Mouse (Mus musculus): ENCODE data around the gene Gm10944. TPM values are rescaled to one million over a fixed set of nuclear protein-coding genes. Genes with fewer than 3 reads are reported as not detected.

Gene Gm10944
- polyA plus RNA-seq, 1 experiment from 2014 or later, result not detected

DNA sequence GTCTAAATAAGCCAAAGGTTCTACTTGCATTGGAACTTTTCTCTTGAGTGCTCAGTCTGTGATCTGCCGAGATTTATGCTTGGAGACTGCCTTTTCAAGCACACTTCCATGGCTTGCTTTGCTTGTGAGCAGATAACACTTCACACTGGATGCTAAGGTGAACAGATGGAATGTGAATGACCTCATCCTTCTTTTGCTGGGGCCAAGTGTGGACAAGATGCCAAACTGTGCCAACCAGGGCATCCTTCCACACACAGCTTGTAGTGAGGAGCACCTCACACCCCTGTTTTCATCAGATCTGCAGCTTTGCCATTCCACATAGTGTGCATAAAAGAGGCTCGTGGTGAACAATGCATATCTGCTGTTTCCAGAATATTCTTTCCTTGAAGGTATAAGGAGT lies 29.7 kb downstream of the Gm10944 start:
- no peaks in the 10 kb centered on the region for H3K27me3 ChIP-seq
- no peaks in the 10 kb centered on the region for H3K4me1 ChIP-seq (replicated peaks)
- H3K9me3 ChIP-seq, result no peaks in the 10 kb centered on the region
- no peak overlapping the region for H3K27ac ChIP-seq
- 78% methylated on average over 2 of the region's 2 CpGs for WGBS
- no peak overlapping the region for H3K4me3 ChIP-seq (replicated peaks)
- H3K36me3 ChIP-seq, result no peaks in the 10 kb centered on the region
- H3K9ac ChIP-seq (replicated peaks), result no peak overlapping the region
- ATAC-seq, result no peak
- H3K4me2 ChIP-seq (replicated peaks), result no peak overlapping the region

DNA sequence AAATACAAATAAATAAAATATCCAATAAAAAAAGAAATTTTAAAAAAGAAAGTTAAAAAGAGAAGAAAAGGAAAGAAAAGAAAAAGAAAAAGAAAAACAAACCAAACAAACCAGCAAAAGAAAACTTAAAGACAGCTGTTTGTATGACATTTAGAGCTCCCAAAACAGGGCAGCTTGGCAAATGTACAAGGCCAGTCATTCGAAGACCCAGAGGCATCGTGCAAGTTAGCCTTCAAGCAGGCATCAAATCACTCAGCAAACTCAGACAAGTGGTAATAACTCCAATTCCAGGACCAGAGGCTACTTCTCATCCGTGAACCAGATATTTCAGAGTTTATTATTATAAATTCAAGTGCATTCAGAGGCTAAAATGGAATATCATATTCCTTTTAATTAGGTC lies 45.4 kb downstream of the Gm10944 start:
- no peaks in the 10 kb centered on the region for H3K9me3 ChIP-seq
- no peak overlapping the region for H3K4me3 ChIP-seq (replicated peaks)
- no peak for ATAC-seq
- H3K4me1 ChIP-seq (replicated peaks), result no peaks in the 10 kb centered on the region
- H3K36me3 ChIP-seq, result no peaks in the 10 kb centered on the region
- no peak overlapping the region for H3K27ac ChIP-seq
- WGBS, result 93% methylated on average over 3 of the region's 3 CpGs
- H3K27me3 ChIP-seq, result no peaks in the 10 kb centered on the region
- no peak overlapping the region for H3K9ac ChIP-seq (replicated peaks)
- no peak overlapping the region for H3K4me2 ChIP-seq (replicated peaks)

Other genes with a start within 250 kb of the Gm10944 start
- 0.09 and 0.17 TPM in 2 replicates for gene Adgb, start 209.0 kb upstream of the Gm10944 start, polyA plus RNA-seq (2015; fragmentation: Nextera tagmentation; extraction: Ambion mirVana)
- 4.8 and 5.6 TPM in 2 replicates for gene Rab32, start 123.1 kb upstream of the Gm10944 start, polyA plus RNA-seq (2015; fragmentation: Nextera tagmentation; extraction: Ambion mirVana)